Mouse (Mus musculus) C2C12 (cell line): Measurements from ENCODE around the gene Dglucy. TPM values are rescaled to one million over a fixed set of nuclear protein-coding genes. Genes with fewer than 3 reads are reported as not detected.
"Not testable (repeated sequence)": the region's sequence is repeated elsewhere in the genome, so short reads cannot be mapped to it uniquely, and the experiment has no call there.

Experiments
- H3K27me3 ChIP-seq: one replicate; pipeline ENCODE4 v1.6.1; 2011; ENCODE audit not compliant: control insufficient read depth, insufficient read depth, insufficient read length
- H3K36me3 ChIP-seq: one replicate; pipeline ENCODE4 v1.6.1; 2011; ENCODE audit not compliant: control insufficient read depth, insufficient read depth
- H3K4me3 ChIP-seq: one replicate; pipeline ENCODE4 v1.5.1; 2011; ENCODE audit warnings: mild to moderate bottlenecking, control low read depth; ENCODE audit not compliant: poor library complexity, insufficient read depth, severe bottlenecking
- H3K79me2 ChIP-seq: one replicate; pipeline ENCODE4 v1.6.1; 2011; ENCODE audit not compliant: control insufficient read depth, insufficient read depth
- H3K79me3 ChIP-seq: one replicate; pipeline ENCODE4 v1.6.1; 2011; ENCODE audit warnings: low read depth, control low read depth
- H3ac ChIP-seq: one replicate; pipeline ENCODE3; 2011; ENCODE audit warnings: low read depth; ENCODE audit not compliant: control insufficient read depth, insufficient read length
- CEBPB ChIP-seq: IDR thresholded peaks from one replicate; pipeline ENCODE4 v1.6.1; 2011; ENCODE audit warnings: low read depth, mild to moderate bottlenecking, control low read depth, moderate library complexity
- CTCF ChIP-seq: IDR thresholded peaks from one replicate; pipeline ENCODE4 v1.5.1; 2011; ENCODE audit not compliant: control insufficient read depth, insufficient read depth, insufficient read length
- FOSL1 ChIP-seq: IDR thresholded peaks from one replicate; pipeline ENCODE4 v1.8.0; 2011; ENCODE audit warnings: mild to moderate bottlenecking, low read length; ENCODE audit not compliant: poor library complexity, insufficient read depth, severe bottlenecking
- MAX ChIP-seq: IDR thresholded peaks from one replicate; pipeline ENCODE4 v1.6.1; 2011; ENCODE audit warnings: mild to moderate bottlenecking, control low read depth
- MYOD1 ChIP-seq: IDR thresholded peaks from one replicate; pipeline ENCODE4 v1.6.1; 2011; ENCODE audit warnings: low read depth; ENCODE audit not compliant: control insufficient read depth, insufficient read length
- MYOG ChIP-seq: IDR thresholded peaks from one replicate; pipeline ENCODE4 v1.6.1; 2011; ENCODE audit not compliant: control insufficient read depth, insufficient read length; ENCODE audit errors: extremely low read depth
- USF1 ChIP-seq: IDR thresholded peaks from one replicate; pipeline ENCODE4 v1.6.1; 2011; ENCODE audit warnings: low read depth, mild to moderate bottlenecking, control low read depth, moderate library complexity
- polyA plus RNA-seq: library from polyadenylated mRNA; unstranded; fragments of >200 nt; fragmentation: generic; extraction: Trizol; gene quantifications from one replicate; pipeline ENCODE4 v1.2.1, GENCODE M21; 2012; ENCODE audit warnings: missing spikeins

Gene Dglucy
- polyA plus RNA-seq, 1 experiment = 34.1 TPM

- peaks cover 17% of the 10 kb centered on the region for H3K79me3 ChIP-seq
- H3ac ChIP-seq = no peak overlapping the region
- TF ChIP-seq MAX (no peak), USF1 (no peak), CEBPB (no peak), MYOD1 (no peak), CTCF (no peak), MYOG (no peak), FOSL1 (no peak)
- no peaks in the 10 kb centered on the region for H3K27me3 ChIP-seq
- peaks cover 38% of the 10 kb centered on the region for H3K79me2 ChIP-seq
- no peak overlapping the region for H3K4me3 ChIP-seq
- H3K36me3 ChIP-seq = peaks cover 29% of the 10 kb centered on the region
Observed at GRCm38 (mm10) chr12:100785344-100785743, 6.5 kb downstream of the Dglucy start.

- Histone ChIP-seq H3K4me3 (no peak overlapping the region), H3ac (no peak overlapping the region), H3K79me3 (peaks cover 5% of the 10 kb centered on the region), H3K27me3 (no peaks in the 10 kb centered on the region), H3K79me2 (no peaks in the 10 kb centered on the region), H3K36me3 (peaks cover 50% of the 10 kb centered on the region)
- no peak for TF ChIP-seq CTCF
- no peak for TF ChIP-seq USF1
- TF ChIP-seq CEBPB = no peak
- TF ChIP-seq MYOD1 = no peak
- TF ChIP-seq MYOG = no peak
- TF ChIP-seq MAX = no peak
Observed at GRCm38 (mm10) chr12:100789981-100790550, 11.2 kb downstream of the Dglucy start.

GRCm38 (mm10) chr12:100791425-100791824, 12.6 kb downstream of the Dglucy start:
- Histone ChIP-seq H3K36me3 (peaks cover 45% of the 10 kb centered on the region), H3ac (no peak overlapping the region), H3K79me2 (no peaks in the 10 kb centered on the region), H3K4me3 (no peak overlapping the region), H3K79me3 (peaks cover 5% of the 10 kb centered on the region), H3K27me3 (no peaks in the 10 kb centered on the region)
- TF ChIP-seq USF1 (no peak), MYOG (no peak), MYOD1 (no peak), MAX (no peak), FOSL1 (no peak), CEBPB (no peak), CTCF (no peak)

GRCm38 (mm10) chr12:100794450-100795230, 15.8 kb downstream of the Dglucy start:
- peaks cover 5% of the 10 kb centered on the region for H3K79me3 ChIP-seq
- no peaks in the 10 kb centered on the region for H3K79me2 ChIP-seq
- H3K36me3 ChIP-seq = peaks cover 24% of the 10 kb centered on the region
- no peak for TF ChIP-seq MYOD1
- no peak for TF ChIP-seq MYOG
- no peak for TF ChIP-seq MAX
- TF ChIP-seq CEBPB = no peak
- TF ChIP-seq FOSL1 = no peak
- no peak for TF ChIP-seq USF1
- TF ChIP-seq CTCF = no peak
- no peaks in the 10 kb centered on the region for H3K27me3 ChIP-seq
- no peak overlapping the region for H3K4me3 ChIP-seq
- H3ac ChIP-seq = no peak overlapping the region

GRCm38 (mm10) chr12:100795390-100796036, 16.7 kb downstream of the Dglucy start:
- peaks cover 3% of the 10 kb centered on the region for H3K79me3 ChIP-seq
- H3ac ChIP-seq = no peak overlapping the region
- H3K27me3 ChIP-seq = no peaks in the 10 kb centered on the region
- no peaks in the 10 kb centered on the region for H3K79me2 ChIP-seq
- H3K36me3 ChIP-seq = peaks cover 21% of the 10 kb centered on the region
- TF ChIP-seq MYOG (no peak), USF1 (no peak), MAX (no peak), CEBPB (no peak), FOSL1 (no peak), CTCF (no peak), MYOD1 (no peak)
- H3K4me3 ChIP-seq = no peak overlapping the region

- not testable (repeated sequence) for H3K36me3 ChIP-seq, H3K27me3 ChIP-seq, H3K4me3 ChIP-seq, H3ac ChIP-seq, H3K79me3 ChIP-seq
- H3K79me2 ChIP-seq = peaks cover 21% of the 10 kb centered on the region
Observed at GRCm38 (mm10) chr12:100803391-100803790, 24.5 kb downstream of the Dglucy start.
